Mouse (Mus musculus): ENCODE results near the gene Nme2. TPM values are rescaled to one million over a fixed set of nuclear protein-coding genes. Genes with fewer than 3 reads are reported as not detected.

Nme2 gene
- total and polyA plus RNA-seq, 2 experiments = 153 to 363 TPM

DNA sequence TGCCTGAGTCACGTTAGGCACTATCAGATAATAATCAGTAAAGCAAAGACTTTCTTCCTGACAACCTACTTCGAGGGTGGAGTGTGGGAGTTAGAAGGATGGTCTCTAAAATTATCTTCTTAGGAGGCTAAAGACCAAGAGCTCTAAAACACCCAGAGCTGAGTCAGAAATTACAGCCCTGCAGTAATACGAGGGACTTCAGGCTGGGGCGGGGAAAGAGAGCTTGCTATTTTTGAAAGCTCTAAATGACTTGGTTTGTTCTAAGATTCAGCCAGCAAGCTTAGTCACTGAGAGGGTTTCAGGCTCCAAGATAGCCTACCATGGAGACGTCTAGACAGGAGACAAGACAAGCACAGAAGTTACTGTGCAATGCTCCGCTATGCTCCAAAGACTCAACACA lies 9.3 kb upstream of the Nme2 start:
- no peaks in the 10 kb centered on the region for H3K79me2 ChIP-seq (ENCODE audit: control insufficient read depth, insufficient read depth, low read length)
- WGBS = 94% methylated on average over 6 of the region's 6 CpGs
- peaks cover 26% of the 10 kb centered on the region for H3K36me3 ChIP-seq (ENCODE audit: control insufficient read depth, insufficient read depth, low read length)
- H3K27me3 ChIP-seq (ENCODE audit: control insufficient read depth, insufficient read depth, low read length) = no peaks in the 10 kb centered on the region
- H3K27ac ChIP-seq (replicated peaks; ENCODE audit: insufficient read depth, low read depth, low read length) = no peak overlapping the region
- H3K9ac ChIP-seq (ENCODE audit: low read depth, low read length) = no peak overlapping the region
- no peak overlapping the region for H3K4me3 ChIP-seq (ENCODE audit: insufficient read depth, low read depth, low read length)
- peaks cover 9% of the 10 kb centered on the region for H3K4me1 ChIP-seq (ENCODE audit: control insufficient read depth, insufficient read depth, low read length)
- no peak for TF ChIP-seq CTCF (IDR thresholded peaks at IDR 0.05; ENCODE audit: low read depth, low read length)
- no peak for DNase-seq (ENCODE audit: extremely low read depth, low read depth, low spot score)

DNA sequence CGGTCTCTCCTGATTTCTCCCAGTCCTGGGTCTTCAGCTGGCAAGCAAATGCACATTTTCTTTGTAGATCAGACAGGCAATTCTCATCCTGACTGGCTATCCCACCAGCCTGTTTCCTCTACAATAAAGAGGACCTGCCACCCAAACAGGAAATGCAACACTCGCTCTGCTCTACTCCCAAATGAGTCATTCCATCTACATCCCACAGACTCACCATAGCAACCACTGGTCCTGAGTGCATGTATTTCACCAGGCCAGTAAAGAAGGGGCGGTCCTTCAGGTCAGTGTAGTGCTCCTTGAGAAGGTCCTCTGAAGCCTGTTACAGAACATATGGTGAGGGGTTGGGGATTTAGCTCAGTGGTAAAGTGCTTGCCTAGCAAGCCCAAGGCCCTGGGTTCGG lies 7.0 kb upstream of the Nme2 start:
- no peak overlapping the region for H3K9ac ChIP-seq (ENCODE audit: low read depth, low read length)
- no peaks in the 10 kb centered on the region for H3K27me3 ChIP-seq (ENCODE audit: control insufficient read depth, insufficient read depth, low read length)
- H3K27ac ChIP-seq (replicated peaks; ENCODE audit: insufficient read depth, low read depth, low read length) = no peak overlapping the region
- DNase-seq (ENCODE audit: extremely low read depth, low read depth, low spot score) = no peak
- H3K4me3 ChIP-seq (ENCODE audit: insufficient read depth, low read depth, low read length) = no peak overlapping the region
- TF ChIP-seq CTCF (IDR thresholded peaks at IDR 0.05; ENCODE audit: low read depth, low read length) = no peak
- TF ChIP-seq POLR2A (IDR thresholded peaks at IDR 0.05; ENCODE audit: extremely low read depth, insufficient read depth, low read length) = no peak
- no peaks in the 10 kb centered on the region for H3K79me2 ChIP-seq (ENCODE audit: control insufficient read depth, insufficient read depth, low read length)
- 92% methylated on average over 4 of the region's 4 CpGs for WGBS
- peaks cover 9% of the 10 kb centered on the region for H3K4me1 ChIP-seq (ENCODE audit: control insufficient read depth, insufficient read depth, low read length)
- H3K36me3 ChIP-seq (ENCODE audit: control insufficient read depth, insufficient read depth, low read length) = peaks cover 41% of the 10 kb centered on the region

DNA sequence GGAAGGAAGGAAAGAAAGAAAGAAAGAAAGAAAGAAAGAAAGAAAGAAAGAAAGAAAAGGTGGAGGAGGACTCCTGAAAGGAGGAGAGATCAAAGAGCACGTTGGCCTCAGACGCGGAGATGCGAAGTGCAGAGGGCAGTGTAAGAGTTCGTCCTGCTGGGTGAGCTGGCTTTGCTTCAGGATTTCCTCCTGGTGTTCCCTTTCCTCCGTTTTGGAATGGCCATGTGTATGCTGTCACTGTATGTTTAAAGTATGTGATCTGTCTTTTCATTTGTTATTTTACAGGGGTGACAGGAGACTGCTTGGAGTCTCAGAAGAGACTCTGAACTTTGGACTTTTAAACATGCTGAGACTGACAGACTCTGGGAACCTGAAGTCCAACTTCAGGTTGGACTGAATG lies 5.4 kb upstream of the Nme2 start:
- H3K9ac ChIP-seq (ENCODE audit: low read depth, low read length) = no peak overlapping the region
- no peak overlapping the region for H3K4me3 ChIP-seq (ENCODE audit: insufficient read depth, low read depth, low read length)
- TF ChIP-seq CTCF (IDR thresholded peaks at IDR 0.05; ENCODE audit: low read depth, low read length) = no peak
- no peak for TF ChIP-seq POLR2A (IDR thresholded peaks at IDR 0.05; ENCODE audit: extremely low read depth, insufficient read depth, low read length)
- no peaks in the 10 kb centered on the region for H3K27me3 ChIP-seq (ENCODE audit: control insufficient read depth, insufficient read depth, low read length)
- H3K79me2 ChIP-seq (ENCODE audit: control insufficient read depth, insufficient read depth, low read length) = no peaks in the 10 kb centered on the region
- WGBS = 44% methylated on average over 6 of the region's 6 CpGs
- peak; percentile 66 for DNase-seq (ENCODE audit: extremely low read depth, low read depth, low spot score)
- peaks cover 8% of the 10 kb centered on the region for H3K4me1 ChIP-seq (ENCODE audit: control insufficient read depth, insufficient read depth, low read length)
- H3K36me3 ChIP-seq (ENCODE audit: control insufficient read depth, insufficient read depth, low read length) = peaks cover 41% of the 10 kb centered on the region
- no peak overlapping the region; the same call in 1 of the 2 replicates for H3K27ac ChIP-seq (replicated peaks; ENCODE audit: insufficient read depth, low read depth, low read length)

DNA sequence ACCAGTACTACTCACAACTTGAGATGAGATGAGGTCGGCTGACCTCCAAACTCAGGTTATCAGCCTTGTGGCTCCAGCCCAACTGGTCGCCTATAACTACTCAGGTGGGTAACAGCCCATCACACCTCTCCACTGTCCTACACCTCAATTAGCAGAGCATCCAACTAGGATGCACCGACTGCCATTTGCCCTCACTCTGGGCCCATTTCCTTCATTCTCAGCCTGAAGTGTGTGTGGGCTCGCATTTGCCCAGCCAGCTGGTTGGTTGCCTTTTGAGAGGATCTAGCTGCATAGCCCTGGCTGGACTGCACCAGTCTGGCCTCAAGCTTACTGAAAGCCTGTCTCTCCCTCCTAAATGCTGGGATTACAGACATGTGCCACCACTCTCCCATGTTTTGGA lies 1.7 kb upstream of the Nme2 start:
- Histone ChIP-seq H3K4me1 (ENCODE audit: control insufficient read depth, insufficient read depth, low read length) (peaks cover 23% of the 10 kb centered on the region), H3K9ac (ENCODE audit: low read depth, low read length) (no peak overlapping the region)
- WGBS = 87% methylated on average over 4 of the region's 4 CpGs

DNA sequence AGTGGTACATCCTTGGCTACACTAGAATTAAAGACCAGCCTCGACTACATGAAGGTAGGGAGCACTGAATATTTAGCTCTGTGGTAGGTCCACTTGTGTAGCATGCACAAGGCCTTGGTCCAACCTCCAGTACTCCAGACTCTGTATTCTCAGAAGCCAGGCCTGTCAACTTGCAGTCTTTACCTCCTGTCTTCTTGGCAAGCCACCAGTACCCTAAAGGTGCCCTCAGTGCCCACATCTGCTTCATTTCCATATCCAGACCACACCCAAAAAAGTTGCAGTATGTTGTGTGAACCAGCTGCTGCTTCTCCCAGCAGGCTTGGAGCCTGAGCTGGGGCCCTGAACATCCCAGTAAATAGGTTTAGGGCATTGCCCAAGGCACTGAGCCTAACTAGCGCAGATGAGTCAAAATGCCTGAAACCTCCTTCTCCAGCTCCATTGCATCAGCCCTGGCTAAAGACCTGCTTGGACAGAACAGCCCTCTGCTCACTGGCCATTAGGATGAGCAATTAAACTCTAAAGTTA lies 1.0 kb upstream of the Nme2 start:
- DNase-seq (ENCODE audit: extremely low read depth, low read depth, low spot score) = no peak
- Histone ChIP-seq H3K4me3 (ENCODE audit: insufficient read depth, low read depth, low read length) (no peak overlapping the region), H3K27me3 (ENCODE audit: control insufficient read depth, insufficient read depth, low read length) (no peaks in the 10 kb centered on the region), H3K9ac (ENCODE audit: low read depth, low read length) (no peak overlapping the region), H3K4me1 (ENCODE audit: control insufficient read depth, insufficient read depth, low read length) (peaks cover 26% of the 10 kb centered on the region), H3K36me3 (ENCODE audit: control insufficient read depth, insufficient read depth, low read length) (peaks cover 24% of the 10 kb centered on the region), H3K27ac (replicated peaks; ENCODE audit: insufficient read depth, low read depth, low read length) (no peak overlapping the region), H3K79me2 (ENCODE audit: control insufficient read depth, insufficient read depth, low read length) (peaks cover 5% of the 10 kb centered on the region; the same call in 1 of the 2 replicates)
- TF ChIP-seq POLR2A (IDR thresholded peaks at IDR 0.05; ENCODE audit: extremely low read depth, insufficient read depth, low read length) = no peak
- TF ChIP-seq CTCF (IDR thresholded peaks at IDR 0.05; ENCODE audit: low read depth, low read length) = no peak
- WGBS = 92% methylated on average over 2 of the region's 2 CpGs

More for the DNA sequence above, 1.7 kb upstream of the Nme2 start:
- peaks cover 5% of the 10 kb centered on the region; the same call in 1 of the 2 replicates for H3K79me2 ChIP-seq (ENCODE audit: control insufficient read depth, insufficient read depth, low read length)
- peaks cover 30% of the 10 kb centered on the region for H3K36me3 ChIP-seq (ENCODE audit: control insufficient read depth, insufficient read depth, low read length)
- H3K27me3 ChIP-seq (ENCODE audit: control insufficient read depth, insufficient read depth, low read length) = no peaks in the 10 kb centered on the region
- no peak for DNase-seq (ENCODE audit: extremely low read depth, low read depth, low spot score)
- H3K4me3 ChIP-seq (ENCODE audit: insufficient read depth, low read depth, low read length) = no peak overlapping the region
- H3K27ac ChIP-seq (replicated peaks; ENCODE audit: insufficient read depth, low read depth, low read length) = no peak overlapping the region
- TF ChIP-seq POLR2A (IDR thresholded peaks at IDR 0.05; ENCODE audit: extremely low read depth, insufficient read depth, low read length) (no peak), CTCF (IDR thresholded peaks at IDR 0.05; ENCODE audit: low read depth, low read length) (no peak)

DNA sequence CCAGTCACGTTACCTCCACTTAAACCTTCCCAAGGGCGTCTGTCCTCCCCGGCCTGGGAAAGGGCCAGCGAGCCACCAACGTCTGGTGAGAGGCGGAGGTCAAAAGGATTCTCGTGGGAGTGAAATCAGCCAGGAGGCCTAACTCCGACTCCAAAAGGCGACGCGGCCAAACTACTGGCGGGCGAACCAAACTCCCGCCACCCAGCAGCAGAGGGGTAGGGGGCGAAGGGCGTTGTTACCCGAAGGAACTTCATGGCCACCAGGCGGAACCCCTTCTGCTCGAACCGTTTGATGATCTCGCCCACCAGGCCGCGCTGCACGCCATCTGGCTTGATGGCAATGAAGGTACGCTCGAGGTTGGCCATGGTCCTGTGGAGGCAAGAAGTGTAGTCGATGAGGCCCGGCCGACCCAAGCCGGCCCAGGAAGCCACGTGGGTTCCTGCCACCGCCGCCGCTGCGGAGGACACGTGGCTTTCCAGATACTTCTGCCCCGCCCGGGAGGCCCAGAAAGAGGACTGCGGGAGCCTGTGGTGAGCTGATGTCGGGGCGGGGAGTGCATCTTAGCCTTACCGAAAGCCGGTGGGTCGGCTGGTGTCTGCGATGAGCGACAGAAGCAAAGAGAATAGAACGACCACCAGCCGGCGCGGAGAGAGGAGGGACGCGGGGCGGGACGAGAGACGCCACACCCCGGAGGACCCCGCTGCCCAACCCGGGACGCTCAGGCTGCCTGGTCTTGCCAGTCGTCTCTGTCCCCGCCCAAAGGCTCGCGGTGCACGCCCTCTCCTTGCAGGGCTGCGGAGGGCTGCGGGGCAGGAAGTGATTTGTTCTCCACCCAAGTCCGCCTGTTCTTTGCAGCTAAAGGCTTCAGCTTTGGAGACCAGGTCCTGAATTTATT lies 556 bp downstream of the Nme2 start:
- under 1% methylated on average over 67 of the region's 67 CpGs for WGBS
- no peaks in the 10 kb centered on the region for H3K27me3 ChIP-seq (ENCODE audit: control insufficient read depth, insufficient read depth, low read length)
- TF ChIP-seq CTCF (IDR thresholded peaks at IDR 0.05; ENCODE audit: low read depth, low read length) (0 out of 2 replicates have a peak, but pooled peaks have one; percentile 1), POLR2A (IDR thresholded peaks at IDR 0.05; ENCODE audit: extremely low read depth, insufficient read depth, low read length) (0 out of 2 replicates have a peak, but pooled peaks have one; percentile 13)
- peak overlapping the region; percentile 91 for H3K27ac ChIP-seq (replicated peaks; ENCODE audit: insufficient read depth, low read depth, low read length)
- peaks cover 5% of the 10 kb centered on the region; the same call in 1 of the 2 replicates for H3K79me2 ChIP-seq (ENCODE audit: control insufficient read depth, insufficient read depth, low read length)
- peaks cover 24% of the 10 kb centered on the region for H3K4me1 ChIP-seq (ENCODE audit: control insufficient read depth, insufficient read depth, low read length)
- DNase-seq (ENCODE audit: extremely low read depth, low read depth, low spot score) = peak; percentile 82
- H3K4me3 ChIP-seq (ENCODE audit: insufficient read depth, low read depth, low read length) = peak overlapping the region; percentile 76
- H3K36me3 ChIP-seq (ENCODE audit: control insufficient read depth, insufficient read depth, low read length) = peaks cover 26% of the 10 kb centered on the region
- peak overlapping the region; percentile 80 for H3K9ac ChIP-seq (ENCODE audit: low read depth, low read length)
